Mouse (Mus musculus): ENCODE data around the gene Klhl21. TPM values are rescaled to one million over a fixed set of nuclear protein-coding genes. Genes with fewer than 3 reads are reported as not detected.
A peak's percentile ranks its signal among the peaks of the same experiment; 100 is the strongest.

Klhl21 gene
- total and polyA plus RNA-seq, 2 experiments from 2014 or later: 31.8 to 70.4 TPM

GRCm38 (mm10) chr4:151972221-151972967 is 36.2 kb upstream of the Klhl21 start:
- TF ChIP-seq EP300 (IDR thresholded peaks at IDR 0.05; ENCODE audit: low read depth) (no peak), CTCF (IDR thresholded peaks at IDR 0.05; ENCODE audit: low read depth) (peak; percentile 61)
- no peak for ATAC-seq (ENCODE audit: insufficient read depth, low read depth)
- no peaks in the 10 kb centered on the region for H3K27me3 ChIP-seq (ENCODE audit: control insufficient read depth, insufficient read depth, low read length)
- no peak overlapping the region for H3K4me3 ChIP-seq (ENCODE audit: low read depth, low read length)
- H3K9ac ChIP-seq (replicated peaks; ENCODE audit: low read depth, low read length): no peak overlapping the region
- DNase-seq (ENCODE audit: low spot score): no peak
- 69% methylated on average over 10 of the region's 10 CpGs for WGBS
- H3K4me2 ChIP-seq (ENCODE audit: low read depth, low read length): no peak overlapping the region
- peaks cover 49% of the 10 kb centered on the region for H3K36me3 ChIP-seq (replicated peaks; ENCODE audit: control insufficient read depth, insufficient read depth, low read length)
- H3K27ac ChIP-seq (ENCODE audit: low read depth): no peak overlapping the region
- H3K4me1 ChIP-seq (ENCODE audit: control insufficient read depth, insufficient read depth): no peaks in the 10 kb centered on the region
- H3K9me3 ChIP-seq (replicated peaks; ENCODE audit: control insufficient read depth, low read length): no peaks in the 10 kb centered on the region

- TF ChIP-seq EP300 (IDR thresholded peaks at IDR 0.05; ENCODE audit: low read depth): no peak
- TF ChIP-seq CTCF (IDR thresholded peaks at IDR 0.05; ENCODE audit: low read depth): peak; percentile 41
- 91% methylated on average over 3 of the region's 3 CpGs for WGBS
- peaks cover 50% of the 10 kb centered on the region for H3K36me3 ChIP-seq (replicated peaks; ENCODE audit: control insufficient read depth, insufficient read depth, low read length)
- H3K27me3 ChIP-seq (ENCODE audit: control insufficient read depth, insufficient read depth, low read length): no peaks in the 10 kb centered on the region
- H3K4me1 ChIP-seq (ENCODE audit: control insufficient read depth, insufficient read depth): no peaks in the 10 kb centered on the region
- H3K9me3 ChIP-seq (replicated peaks; ENCODE audit: control insufficient read depth, low read length): no peaks in the 10 kb centered on the region
- no peak overlapping the region for H3K9ac ChIP-seq (replicated peaks; ENCODE audit: low read depth, low read length)
- H3K4me2 ChIP-seq (ENCODE audit: low read depth, low read length): no peak overlapping the region
- no peak overlapping the region for H3K4me3 ChIP-seq (ENCODE audit: low read depth, low read length)
- ATAC-seq (ENCODE audit: insufficient read depth, low read depth) (no peak), DNase-seq (ENCODE audit: low spot score) (no peak)
- no peak overlapping the region for H3K27ac ChIP-seq (ENCODE audit: low read depth)
Observed at GRCm38 (mm10) chr4:151975441-151975840, 33.2 kb upstream of the Klhl21 start.

- H3K4me1 ChIP-seq (ENCODE audit: control insufficient read depth, insufficient read depth): no peaks in the 10 kb centered on the region
- H3K27me3 ChIP-seq (ENCODE audit: control insufficient read depth, insufficient read depth, low read length): no peaks in the 10 kb centered on the region
- H3K27ac ChIP-seq (ENCODE audit: low read depth): no peak overlapping the region
- peaks cover 56% of the 10 kb centered on the region for H3K36me3 ChIP-seq (replicated peaks; ENCODE audit: control insufficient read depth, insufficient read depth, low read length)
- DNase-seq (ENCODE audit: low spot score) (peak; percentile 80), ATAC-seq (ENCODE audit: insufficient read depth, low read depth) (no peak)
- 39% methylated on average over 10 of the region's 10 CpGs for WGBS
- no peak overlapping the region for H3K9ac ChIP-seq (replicated peaks; ENCODE audit: low read depth, low read length)
- TF ChIP-seq EP300 (IDR thresholded peaks at IDR 0.05; ENCODE audit: low read depth) (no peak), CTCF (IDR thresholded peaks at IDR 0.05; ENCODE audit: low read depth) (peak; percentile 80)
- no peak overlapping the region for H3K4me2 ChIP-seq (ENCODE audit: low read depth, low read length)
- no peak overlapping the region for H3K4me3 ChIP-seq (ENCODE audit: low read depth, low read length)
- H3K9me3 ChIP-seq (replicated peaks; ENCODE audit: control insufficient read depth, low read length): no peaks in the 10 kb centered on the region
Observed at GRCm38 (mm10) chr4:151977748-151978147, 30.9 kb upstream of the Klhl21 start.

GRCm38 (mm10) chr4:151980699-151981098 is 27.9 kb upstream of the Klhl21 start:
- Histone ChIP-seq H3K36me3 (replicated peaks; ENCODE audit: control insufficient read depth, insufficient read depth, low read length) (peaks cover 32% of the 10 kb centered on the region), H3K4me1 (ENCODE audit: control insufficient read depth, insufficient read depth) (no peaks in the 10 kb centered on the region), H3K27ac (ENCODE audit: low read depth) (no peak overlapping the region), H3K4me3 (ENCODE audit: low read depth, low read length) (no peak overlapping the region), H3K4me2 (ENCODE audit: low read depth, low read length) (no peak overlapping the region), H3K9ac (replicated peaks; ENCODE audit: low read depth, low read length) (no peak overlapping the region), H3K9me3 (replicated peaks; ENCODE audit: control insufficient read depth, low read length) (no peaks in the 10 kb centered on the region), H3K27me3 (ENCODE audit: control insufficient read depth, insufficient read depth, low read length) (no peaks in the 10 kb centered on the region)
- WGBS: 71% methylated on average over 8 of the region's 8 CpGs
- DNase-seq (ENCODE audit: low spot score) (no peak), ATAC-seq (ENCODE audit: insufficient read depth, low read depth) (no peak)
- TF ChIP-seq CTCF (IDR thresholded peaks at IDR 0.05; ENCODE audit: low read depth) (no peak), EP300 (IDR thresholded peaks at IDR 0.05; ENCODE audit: low read depth) (no peak)

GRCm38 (mm10) chr4:151981363-151981762 is 27.2 kb upstream of the Klhl21 start:
- Histone ChIP-seq H3K36me3 (replicated peaks; ENCODE audit: control insufficient read depth, insufficient read depth, low read length) (peaks cover 30% of the 10 kb centered on the region), H3K4me3 (ENCODE audit: low read depth, low read length) (no peak overlapping the region), H3K27ac (ENCODE audit: low read depth) (no peak overlapping the region), H3K9me3 (replicated peaks; ENCODE audit: control insufficient read depth, low read length) (no peaks in the 10 kb centered on the region), H3K4me1 (ENCODE audit: control insufficient read depth, insufficient read depth) (no peaks in the 10 kb centered on the region), H3K27me3 (ENCODE audit: control insufficient read depth, insufficient read depth, low read length) (no peaks in the 10 kb centered on the region), H3K4me2 (ENCODE audit: low read depth, low read length) (no peak overlapping the region), H3K9ac (replicated peaks; ENCODE audit: low read depth, low read length) (no peak overlapping the region)
- WGBS: 8% methylated on average over 5 of the region's 5 CpGs
- peak; percentile 77 for DNase-seq (ENCODE audit: low spot score)
- ATAC-seq (ENCODE audit: insufficient read depth, low read depth): peak; percentile 65
- TF ChIP-seq EP300 (IDR thresholded peaks at IDR 0.05; ENCODE audit: low read depth) (no peak), CTCF (IDR thresholded peaks at IDR 0.05; ENCODE audit: low read depth) (peak; percentile 98)

GRCm38 (mm10) chr4:151983043-151983442 is 25.6 kb upstream of the Klhl21 start:
- Histone ChIP-seq H3K27me3 (ENCODE audit: control insufficient read depth, insufficient read depth, low read length) (no peaks in the 10 kb centered on the region), H3K9me3 (replicated peaks; ENCODE audit: control insufficient read depth, low read length) (no peaks in the 10 kb centered on the region), H3K9ac (replicated peaks; ENCODE audit: low read depth, low read length) (no peak overlapping the region), H3K4me1 (ENCODE audit: control insufficient read depth, insufficient read depth) (peaks cover 7% of the 10 kb centered on the region; the same call in 1 of the 2 replicates), H3K4me2 (ENCODE audit: low read depth, low read length) (no peak overlapping the region), H3K27ac (ENCODE audit: low read depth) (no peak overlapping the region), H3K36me3 (replicated peaks; ENCODE audit: control insufficient read depth, insufficient read depth, low read length) (peaks cover 23% of the 10 kb centered on the region; the same call in 1 of the 2 replicates), H3K4me3 (ENCODE audit: low read depth, low read length) (no peak overlapping the region)
- ATAC-seq (ENCODE audit: insufficient read depth, low read depth): no peak
- DNase-seq (ENCODE audit: low spot score): no peak
- WGBS: 65% methylated on average over 17 of the region's 17 CpGs
- no peak for TF ChIP-seq EP300 (IDR thresholded peaks at IDR 0.05; ENCODE audit: low read depth)
- no peak for TF ChIP-seq CTCF (IDR thresholded peaks at IDR 0.05; ENCODE audit: low read depth)
